Mouse (Mus musculus) forebrain, postnatal 0 days (tissue): ENCODE results near the gene Aldh16a1. TPM values are rescaled to one million over a fixed set of nuclear protein-coding genes. Genes with fewer than 3 reads are reported as not detected.

Experiments used
- ATAC-seq: fragments of 200-750 bp; cut with Nextera tagmentation; 2 replicates; pipeline ENCODE4 v1.8.0; 2017; ENCODE audit warnings: mild to moderate bottlenecking, moderate library complexity
- DNase-seq: peaks from one replicate; pipeline ENCODE4 v3.0.0-alpha.2; 2015
- H3K27ac ChIP-seq: fragments of 300-500 bp; sonication (generic); 2 replicates; pipeline ENCODE4 v1.5.1; 2014; ENCODE audit warnings: low read depth, mild to moderate bottlenecking, antibody characterized with exemption, low read length, moderate library complexity, mixed read lengths
- H3K27me3 ChIP-seq: fragments of 300-500 bp; sonication (generic); 2 replicates; pipeline ENCODE4 v1.6.1; 2014; ENCODE audit warnings: mild to moderate bottlenecking, low read length, mixed read lengths; ENCODE audit not compliant: insufficient read depth
- H3K36me3 ChIP-seq: fragments of 300-500 bp; sonication (generic); 2 replicates; pipeline ENCODE4 v1.6.1; 2014; ENCODE audit warnings: mild to moderate bottlenecking, moderate library complexity; ENCODE audit not compliant: insufficient read depth
- H3K4me1 ChIP-seq: fragments of 300-500 bp; sonication (generic); 2 replicates; pipeline ENCODE4 v1.6.1; 2014; ENCODE audit warnings: antibody characterized with exemption; ENCODE audit not compliant: insufficient read depth
- H3K4me2 ChIP-seq: fragments of 300-500 bp; sonication (generic); 2 replicates; pipeline ENCODE4 v1.6.1; 2014; ENCODE audit warnings: low read depth, mild to moderate bottlenecking, moderate library complexity
- H3K4me3 ChIP-seq: fragments of 300-500 bp; sonication (generic); 2 replicates; pipeline ENCODE4 v1.5.1; 2014; ENCODE audit warnings: low read depth, low read length, mixed read lengths
- H3K9ac ChIP-seq: fragments of 300-500 bp; sonication (generic); 2 replicates; pipeline ENCODE4 v1.6.1; 2014; ENCODE audit warnings: mild to moderate bottlenecking
- H3K9me3 ChIP-seq: fragments of 300-500 bp; sonication (generic); 2 replicates; pipeline ENCODE4 v1.6.1; 2016; ENCODE audit warnings: low read length
- CTCF ChIP-seq: sonication (generic); IDR thresholded peaks from 2 replicates; pipeline ENCODE4 v1.5.1; 2016; ENCODE audit warnings: antibody characterized with exemption, control low read depth, low read depth
- WGBS: fragments of 180-500 bp; shearing (Covaris S2); extraction: QIAGEN DNeasy Blood & Tissue Kit; methylation state at CpG from one replicate; pipeline ENCODE4 v1.1.7; 2014; 5-methylcytosine and 5-hydroxymethylcytosine counted together
- polyA plus RNA-seq: library from polyadenylated mRNA; unstranded; fragments of >200 nt; fragmentation: Nextera tagmentation; extraction: Ambion mirVana; gene quantifications from 2 replicates; pipeline ENCODE4 v1.2.1, GENCODE M21; 2015
- total RNA-seq: library from RNA; depleted of rRNA; stranded (reverse); fragments of >200 nt; gene quantifications from 2 replicates; pipeline ENCODE4 v1.2.3, GENCODE M21; 2014

Gene Aldh16a1
- total and polyA plus RNA-seq, 2 experiments from 2014 or later = 13.3 to 14.2 TPM

DNA sequence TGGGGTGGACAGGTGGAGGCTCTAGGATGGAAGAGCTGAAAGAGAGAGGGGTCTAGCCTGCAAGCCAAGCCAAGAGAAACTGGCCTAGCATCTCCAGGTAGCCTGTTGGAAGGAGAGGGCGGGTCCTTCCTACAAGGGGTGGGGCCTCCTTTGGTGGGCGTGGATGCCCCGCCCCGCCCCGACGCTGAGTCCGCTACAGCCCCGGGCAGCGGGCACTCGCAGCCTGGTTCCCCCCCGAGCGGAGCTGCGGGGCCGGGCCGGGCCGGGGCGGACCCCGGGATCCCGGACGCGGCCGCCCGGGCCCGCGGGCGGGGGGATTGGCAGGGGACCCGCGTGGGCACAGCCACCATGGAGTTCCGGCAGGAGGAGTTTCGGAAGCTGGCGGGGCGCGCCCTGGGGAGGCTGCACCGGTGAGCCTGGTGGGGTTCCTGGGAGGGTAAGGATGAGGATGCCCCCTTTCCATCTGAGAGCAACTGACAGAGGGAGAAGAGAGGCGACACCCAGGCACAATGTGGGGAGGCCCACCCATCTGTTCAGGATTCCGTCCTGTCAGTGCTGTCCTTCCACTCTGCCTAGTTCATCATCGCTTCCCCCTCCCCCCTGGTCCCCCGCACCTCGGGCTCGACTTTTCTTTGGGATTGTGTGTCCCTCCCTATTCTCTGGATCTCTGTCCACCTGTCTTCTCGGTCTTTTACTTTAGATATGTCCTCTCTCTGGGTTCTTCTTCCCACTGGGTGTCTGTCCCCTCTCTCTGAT lies 9.5 kb upstream of the Aldh16a1 start, which contains the start of gene Slc17a7:
Gene Slc17a7 (plus strand): TSS at position 215 of the 756 bp plus-strand sequence.
- ATAC-seq = no peak
- Histone ChIP-seq H3K4me1 (peaks cover 6% of the 10 kb centered on the region; the same call in 1 of the 2 replicates), H3K4me3 (peak within 1 kb of the TSS; percentile 47), H3K27me3 (peaks cover 14% of the 10 kb centered on the region), H3K4me2 (peak within 1 kb of the TSS; percentile 62), H3K9ac (peak within 1 kb of the TSS; percentile 59), H3K9me3 (no peaks in the 10 kb centered on the region), H3K36me3 (peaks cover 13% of the 10 kb centered on the region; the same call in 1 of the 2 replicates), H3K27ac (peak within 1 kb of the TSS; percentile 75)
- no peak for DNase-seq
- WGBS = 2% methylated on average over 39 of the region's 41 CpGs
- no peak for TF ChIP-seq CTCF

DNA sequence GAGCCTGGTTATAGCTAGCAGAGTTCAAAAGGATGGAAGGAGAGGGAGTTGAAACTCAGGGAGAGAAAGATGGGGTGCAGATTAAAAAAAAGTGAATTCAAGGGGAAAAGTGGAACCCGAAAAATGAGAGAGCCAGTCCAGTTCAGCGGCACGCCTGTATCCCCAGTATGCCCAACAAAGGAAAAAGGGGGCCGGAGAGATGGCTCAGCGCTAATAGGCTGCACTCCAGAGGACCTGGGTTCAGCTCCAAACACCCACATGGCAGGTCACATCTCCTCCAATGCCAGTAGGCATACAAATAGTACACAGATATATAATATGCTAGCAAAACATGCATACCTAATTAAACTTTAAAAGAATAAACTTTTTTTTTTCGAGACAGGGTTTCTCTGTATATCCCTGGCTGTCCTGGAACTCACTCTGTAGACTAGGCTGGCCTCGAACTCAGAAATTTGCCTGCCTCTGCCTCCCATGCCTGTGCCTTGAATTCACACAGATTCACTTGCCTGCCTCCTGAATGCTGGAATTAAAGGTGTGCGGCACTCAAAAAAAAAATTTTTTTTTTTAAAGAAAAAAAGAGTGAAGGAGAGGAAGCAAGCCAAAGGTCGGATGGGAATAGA lies 8.7 kb upstream of the Aldh16a1 start:
- Histone ChIP-seq H3K4me1 (peaks cover 6% of the 10 kb centered on the region; the same call in 1 of the 2 replicates), H3K36me3 (peaks cover 21% of the 10 kb centered on the region; the same call in 1 of the 2 replicates), H3K9me3 (no peaks in the 10 kb centered on the region), H3K27me3 (peaks cover 12% of the 10 kb centered on the region), H3K4me3 (peak overlapping the region; percentile 47; the same call in 1 of the 2 replicates), H3K4me2 (no peak overlapping the region), H3K9ac (no peak overlapping the region), H3K27ac (no peak overlapping the region)
- 73% methylated on average over 9 of the region's 9 CpGs for WGBS
- TF ChIP-seq CTCF = no peak
- ATAC-seq = no peak
- no peak for DNase-seq

DNA sequence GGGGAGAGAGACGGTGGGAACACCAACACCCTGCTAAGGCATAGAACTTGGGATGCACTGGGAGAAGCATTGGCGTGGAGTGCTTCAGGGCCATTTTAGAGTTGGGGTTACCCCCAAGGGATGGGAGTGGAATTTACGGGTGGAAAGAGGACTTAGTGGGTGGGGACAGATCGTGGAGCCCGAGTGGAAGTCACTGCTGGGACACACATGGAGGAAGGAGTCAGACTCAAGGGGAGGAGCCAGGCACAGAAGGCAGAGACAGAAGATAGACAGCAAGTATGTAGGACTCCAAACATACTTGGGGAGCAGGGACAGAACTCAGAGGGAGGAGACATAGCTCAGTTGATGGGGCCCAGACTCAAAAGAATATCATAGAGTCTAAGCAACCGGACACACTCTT lies 8.2 kb upstream of the Aldh16a1 start:
- ATAC-seq (no peak), DNase-seq (no peak)
- peak overlapping the region; percentile 35 for H3K4me3 ChIP-seq
- no peaks in the 10 kb centered on the region for H3K9me3 ChIP-seq
- H3K36me3 ChIP-seq = peaks cover 23% of the 10 kb centered on the region; the same call in 1 of the 2 replicates
- WGBS = 20% methylated on average over 6 of the region's 6 CpGs
- H3K27me3 ChIP-seq = peaks cover 6% of the 10 kb centered on the region
- H3K9ac ChIP-seq = peak overlapping the region; percentile 22; the same call in 1 of the 2 replicates
- TF ChIP-seq CTCF = no peak
- H3K27ac ChIP-seq = peak overlapping the region; percentile 57; the same call in 1 of the 2 replicates
- H3K4me2 ChIP-seq = peak overlapping the region; percentile 65
- H3K4me1 ChIP-seq = peaks cover 6% of the 10 kb centered on the region; the same call in 1 of the 2 replicates

DNA sequence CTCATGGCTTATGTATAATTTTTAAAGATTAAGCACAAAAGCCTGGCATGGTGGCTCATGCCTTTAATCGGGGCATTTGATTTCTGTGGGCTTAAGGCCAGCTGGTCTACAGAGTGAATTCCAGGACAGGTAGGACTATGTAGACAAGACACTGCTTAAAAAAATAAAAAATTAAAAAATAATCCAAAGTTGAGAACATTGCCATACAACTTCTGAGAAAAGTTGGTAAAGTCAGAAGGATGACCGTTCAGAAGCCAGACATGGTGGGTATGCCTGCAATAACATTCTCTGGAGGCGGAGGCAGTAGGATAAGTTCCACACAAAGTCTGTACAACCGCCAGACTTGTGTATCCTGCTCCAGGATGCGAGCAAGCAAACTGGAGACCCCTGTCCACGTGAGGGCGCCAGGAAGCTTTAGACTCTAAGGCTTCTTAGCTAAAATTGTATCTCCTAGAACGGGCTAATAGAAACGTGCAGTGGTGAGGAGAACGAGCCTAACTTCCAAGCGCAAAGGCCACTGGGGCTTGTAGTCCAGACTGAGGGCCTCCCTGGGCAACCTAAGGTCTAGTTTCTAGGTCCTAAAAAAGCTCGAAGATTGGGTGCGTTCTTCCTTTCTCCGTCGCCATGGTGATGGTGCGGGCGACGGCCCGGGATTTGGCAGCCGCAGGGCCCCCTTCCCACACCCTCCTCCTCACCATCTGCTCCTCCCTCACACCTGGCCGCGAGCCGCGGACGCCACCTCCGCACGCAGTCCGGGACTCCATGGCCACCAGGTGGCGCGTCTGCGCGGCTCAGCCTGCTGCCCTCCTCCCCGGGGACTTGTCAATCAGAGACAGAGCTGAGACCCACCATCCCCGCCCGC lies 7.5 kb upstream of the Aldh16a1 start:
- ATAC-seq (peak; percentile 95), DNase-seq (peak; percentile 95)
- TF ChIP-seq CTCF = peak; percentile 92
- Histone ChIP-seq H3K4me1 (peaks cover 6% of the 10 kb centered on the region; the same call in 1 of the 2 replicates), H3K9me3 (no peaks in the 10 kb centered on the region), H3K4me3 (peak overlapping the region; percentile 35), H3K36me3 (peaks cover 23% of the 10 kb centered on the region; the same call in 1 of the 2 replicates), H3K9ac (peak overlapping the region; percentile 22; the same call in 1 of the 2 replicates), H3K27ac (peak overlapping the region; percentile 57; the same call in 1 of the 2 replicates), H3K27me3 (peaks cover 6% of the 10 kb centered on the region; the same call in 1 of the 2 replicates), H3K4me2 (peak overlapping the region; percentile 65)
- WGBS = 4% methylated on average over 35 of the region's 35 CpGs

DNA sequence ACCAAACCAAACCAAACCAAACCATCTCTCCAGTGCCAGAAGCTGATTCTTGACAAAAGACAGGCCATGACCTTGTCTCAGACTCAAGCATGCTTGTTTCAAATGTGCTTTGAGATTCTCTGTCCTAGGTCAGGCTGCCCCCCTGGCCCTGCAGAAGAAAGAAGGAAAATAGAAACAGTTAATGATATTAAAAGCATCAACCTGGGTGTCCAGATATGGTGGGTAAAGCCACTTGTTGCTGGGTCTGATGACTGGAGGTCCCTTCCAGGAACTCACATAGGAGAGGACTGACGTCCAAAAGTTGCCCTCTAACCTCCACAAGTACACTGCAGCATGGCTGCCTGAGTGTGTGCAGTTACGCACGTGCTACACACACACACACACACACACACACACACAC lies 6.5 kb upstream of the Aldh16a1 start:
- no peak for TF ChIP-seq CTCF
- H3K36me3 ChIP-seq = peaks cover 23% of the 10 kb centered on the region; the same call in 1 of the 2 replicates
- no peak for ATAC-seq
- no peak overlapping the region for H3K4me3 ChIP-seq
- H3K4me2 ChIP-seq = no peak overlapping the region
- peaks cover 6% of the 10 kb centered on the region; the same call in 1 of the 2 replicates for H3K4me1 ChIP-seq
- no peak overlapping the region for H3K9ac ChIP-seq
- H3K9me3 ChIP-seq = no peaks in the 10 kb centered on the region
- H3K27me3 ChIP-seq = peaks cover 6% of the 10 kb centered on the region; the same call in 1 of the 2 replicates
- H3K27ac ChIP-seq = no peak overlapping the region
- 88% methylated on average over 3 of the region's 3 CpGs for WGBS
- no peak for DNase-seq

DNA sequence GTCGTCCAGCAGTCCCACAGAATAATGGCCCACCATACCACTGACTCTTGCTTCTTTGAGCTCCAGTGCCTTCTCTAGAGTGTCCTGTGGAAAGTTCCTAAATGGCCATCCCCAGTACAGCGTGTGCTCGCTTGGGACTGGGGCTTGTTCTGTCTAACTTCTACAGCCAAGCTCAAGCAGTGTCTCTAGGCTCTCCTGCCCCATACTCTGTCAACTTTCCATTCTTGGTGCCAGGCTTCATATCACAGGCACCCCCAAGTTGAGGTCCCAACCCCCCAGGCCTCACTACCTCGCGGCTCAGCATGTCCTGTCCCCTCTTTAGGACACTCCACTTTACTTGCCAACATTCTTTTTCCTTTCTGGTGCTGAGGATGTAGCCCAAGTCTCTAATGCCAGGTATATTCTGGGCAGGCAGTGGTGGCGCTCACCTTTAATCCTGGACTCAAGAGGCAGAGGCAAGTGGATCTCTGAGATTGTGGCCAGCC lies 6.0 kb upstream of the Aldh16a1 start:
- ATAC-seq (no peak), DNase-seq (no peak)
- no peak for TF ChIP-seq CTCF
- Histone ChIP-seq H3K4me1 (peaks cover 7% of the 10 kb centered on the region), H3K4me3 (no peak overlapping the region), H3K27ac (no peak overlapping the region), H3K36me3 (peaks cover 23% of the 10 kb centered on the region; the same call in 1 of the 2 replicates), H3K27me3 (peaks cover 6% of the 10 kb centered on the region; the same call in 1 of the 2 replicates), H3K4me2 (no peak overlapping the region), H3K9me3 (no peaks in the 10 kb centered on the region), H3K9ac (no peak overlapping the region)
- 91% methylated on average over 6 of the region's 6 CpGs for WGBS
